Mouse (Mus musculus): Measurements from ENCODE around the gene Arhgap19. TPM values are rescaled to one million over a fixed set of nuclear protein-coding genes. Genes with fewer than 3 reads are reported as not detected.
A peak's percentile ranks its signal among the peaks of the same experiment; 100 is the strongest.

Gene Arhgap19
- total and polyA plus RNA-seq, 2 experiments from 2014 or later: 2.7 to 13.2 TPM

GRCm38 (mm10) chr19:41842196-41842595 lies 40.3 kb upstream of the Arhgap19 start:
- TF ChIP-seq EP300 (IDR thresholded peaks at IDR 0.05; ENCODE audit: low read depth) (no peak), CTCF (IDR thresholded peaks at IDR 0.05; ENCODE audit: low read depth) (no peak)
- H3K9ac ChIP-seq (replicated peaks; ENCODE audit: low read depth, low read length): no peak overlapping the region
- no peak overlapping the region for H3K4me2 ChIP-seq (ENCODE audit: low read depth, low read length)
- H3K27me3 ChIP-seq (ENCODE audit: control insufficient read depth, insufficient read depth, low read length): no peaks in the 10 kb centered on the region
- DNase-seq (ENCODE audit: low spot score): no peak
- 85% methylated on average over 4 of the region's 4 CpGs for WGBS
- H3K27ac ChIP-seq (ENCODE audit: low read depth): no peak overlapping the region
- ATAC-seq (ENCODE audit: insufficient read depth, low read depth): no peak
- H3K4me3 ChIP-seq (ENCODE audit: low read depth, low read length): no peak overlapping the region
- peaks cover 19% of the 10 kb centered on the region; the same call in 1 of the 2 replicates for H3K4me1 ChIP-seq (ENCODE audit: control insufficient read depth, insufficient read depth)
- no peaks in the 10 kb centered on the region for H3K36me3 ChIP-seq (replicated peaks; ENCODE audit: control insufficient read depth, insufficient read depth, low read length)
- no peaks in the 10 kb centered on the region for H3K9me3 ChIP-seq (replicated peaks; ENCODE audit: control insufficient read depth, low read length)

- H3K27ac ChIP-seq (ENCODE audit: low read depth): no peak overlapping the region
- H3K27me3 ChIP-seq (ENCODE audit: control insufficient read depth, insufficient read depth, low read length): no peaks in the 10 kb centered on the region
- ATAC-seq (ENCODE audit: insufficient read depth, low read depth) (no peak), DNase-seq (ENCODE audit: low spot score) (no peak)
- TF ChIP-seq CTCF (IDR thresholded peaks at IDR 0.05; ENCODE audit: low read depth): no peak
- TF ChIP-seq EP300 (IDR thresholded peaks at IDR 0.05; ENCODE audit: low read depth): no peak
- H3K36me3 ChIP-seq (replicated peaks; ENCODE audit: control insufficient read depth, insufficient read depth, low read length): no peaks in the 10 kb centered on the region
- peaks cover 18% of the 10 kb centered on the region; the same call in 1 of the 2 replicates for H3K4me1 ChIP-seq (ENCODE audit: control insufficient read depth, insufficient read depth)
- H3K4me3 ChIP-seq (ENCODE audit: low read depth, low read length): no peak overlapping the region
- H3K4me2 ChIP-seq (ENCODE audit: low read depth, low read length): no peak overlapping the region
- H3K9me3 ChIP-seq (replicated peaks; ENCODE audit: control insufficient read depth, low read length): no peaks in the 10 kb centered on the region
- WGBS: 31% methylated on average over 7 of the region's 7 CpGs
- no peak overlapping the region for H3K9ac ChIP-seq (replicated peaks; ENCODE audit: low read depth, low read length)
These were observed 39.4 kb upstream of the Arhgap19 start for GRCm38 (mm10) chr19:41841105-41841750.

GRCm38 (mm10) chr19:41839685-41840084 lies 37.8 kb upstream of the Arhgap19 start:
- Histone ChIP-seq H3K4me1 (ENCODE audit: control insufficient read depth, insufficient read depth) (peaks cover 23% of the 10 kb centered on the region; the same call in 1 of the 2 replicates), H3K27me3 (ENCODE audit: control insufficient read depth, insufficient read depth, low read length) (no peaks in the 10 kb centered on the region), H3K4me3 (ENCODE audit: low read depth, low read length) (no peak overlapping the region), H3K9ac (replicated peaks; ENCODE audit: low read depth, low read length) (no peak overlapping the region), H3K27ac (ENCODE audit: low read depth) (no peak overlapping the region), H3K9me3 (replicated peaks; ENCODE audit: control insufficient read depth, low read length) (no peaks in the 10 kb centered on the region), H3K36me3 (replicated peaks; ENCODE audit: control insufficient read depth, insufficient read depth, low read length) (no peaks in the 10 kb centered on the region), H3K4me2 (ENCODE audit: low read depth, low read length) (no peak overlapping the region)
- TF ChIP-seq CTCF (IDR thresholded peaks at IDR 0.05; ENCODE audit: low read depth): no peak
- TF ChIP-seq EP300 (IDR thresholded peaks at IDR 0.05; ENCODE audit: low read depth): no peak
- 95% methylated on average over 3 of the region's 3 CpGs for WGBS
- DNase-seq (ENCODE audit: low spot score): no peak
- no peak for ATAC-seq (ENCODE audit: insufficient read depth, low read depth)

GRCm38 (mm10) chr19:41838808-41839207 lies 37.0 kb upstream of the Arhgap19 start:
- DNase-seq (ENCODE audit: low spot score): no peak
- ATAC-seq (ENCODE audit: insufficient read depth, low read depth): no peak

GRCm38 (mm10) chr19:41837917-41838261 lies 36.0 kb upstream of the Arhgap19 start:
- H3K4me3 ChIP-seq (ENCODE audit: low read depth, low read length): no peak overlapping the region
- H3K27ac ChIP-seq (ENCODE audit: low read depth): no peak overlapping the region
- H3K9ac ChIP-seq (replicated peaks; ENCODE audit: low read depth, low read length): no peak overlapping the region
- peaks cover 3% of the 10 kb centered on the region; the same call in 1 of the 2 replicates for H3K27me3 ChIP-seq (ENCODE audit: control insufficient read depth, insufficient read depth, low read length)
- DNase-seq (ENCODE audit: low spot score) (no peak), ATAC-seq (ENCODE audit: insufficient read depth, low read depth) (peak; percentile 19; the same call in 1 of the 2 replicates)
- no peak overlapping the region for H3K4me2 ChIP-seq (ENCODE audit: low read depth, low read length)
- WGBS: 19% methylated on average over 4 of the region's 4 CpGs
- TF ChIP-seq EP300 (IDR thresholded peaks at IDR 0.05; ENCODE audit: low read depth): no peak
- TF ChIP-seq CTCF (IDR thresholded peaks at IDR 0.05; ENCODE audit: low read depth): no peak
- H3K4me1 ChIP-seq (ENCODE audit: control insufficient read depth, insufficient read depth): peaks cover 23% of the 10 kb centered on the region; the same call in 1 of the 2 replicates
- no peaks in the 10 kb centered on the region for H3K9me3 ChIP-seq (replicated peaks; ENCODE audit: control insufficient read depth, low read length)
- H3K36me3 ChIP-seq (replicated peaks; ENCODE audit: control insufficient read depth, insufficient read depth, low read length): no peaks in the 10 kb centered on the region

More at GRCm38 (mm10) chr19:41838808-41839207, 37.0 kb upstream of the Arhgap19 start:
- 53% methylated on average over 6 of the region's 6 CpGs for WGBS
- H3K4me2 ChIP-seq (ENCODE audit: low read depth, low read length): no peak overlapping the region
- no peak overlapping the region for H3K4me3 ChIP-seq (ENCODE audit: low read depth, low read length)
- H3K9me3 ChIP-seq (replicated peaks; ENCODE audit: control insufficient read depth, low read length): no peaks in the 10 kb centered on the region
- H3K9ac ChIP-seq (replicated peaks; ENCODE audit: low read depth, low read length): no peak overlapping the region
- no peaks in the 10 kb centered on the region for H3K27me3 ChIP-seq (ENCODE audit: control insufficient read depth, insufficient read depth, low read length)
- H3K36me3 ChIP-seq (replicated peaks; ENCODE audit: control insufficient read depth, insufficient read depth, low read length): no peaks in the 10 kb centered on the region
- no peak overlapping the region for H3K27ac ChIP-seq (ENCODE audit: low read depth)
- TF ChIP-seq CTCF (IDR thresholded peaks at IDR 0.05; ENCODE audit: low read depth) (no peak), EP300 (IDR thresholded peaks at IDR 0.05; ENCODE audit: low read depth) (no peak)
- peaks cover 23% of the 10 kb centered on the region; the same call in 1 of the 2 replicates for H3K4me1 ChIP-seq (ENCODE audit: control insufficient read depth, insufficient read depth)
